Mouse (Mus musculus): ENCODE data around the gene Ammecr1. TPM values are rescaled to one million over a fixed set of nuclear protein-coding genes. Genes with fewer than 3 reads are reported as not detected.

The Ammecr1 gene
- polyA plus RNA-seq, 1 experiment from 2014 or later: 3.4 TPM

- 89% methylated on average over 7 of the region's 7 CpGs for WGBS (ENCODE audit: missing documents)
These were observed 80.6 kb downstream of the Ammecr1 start for GRCm38 (mm10) chrX:142885962-142886361.

GRCm38 (mm10) chrX:142883593-142883992 is 82.9 kb downstream of the Ammecr1 start:
- no peaks in the 10 kb centered on the region for H3K36me3 ChIP-seq (ENCODE audit: inconsistent target)
- no peak overlapping the region for H3K27ac ChIP-seq
- H3K79me2 ChIP-seq (ENCODE audit: inconsistent target): no peaks in the 10 kb centered on the region
- H3K4me3 ChIP-seq (ENCODE audit: inconsistent target): no peak overlapping the region
- WGBS (ENCODE audit: missing documents): 69% methylated on average over 4 of the region's 4 CpGs

More at GRCm38 (mm10) chrX:142885962-142886361, 80.6 kb downstream of the Ammecr1 start:
- H3K4me3 ChIP-seq (ENCODE audit: inconsistent target): no peak overlapping the region
- H3K27ac ChIP-seq: no peak overlapping the region
- no peaks in the 10 kb centered on the region for H3K79me2 ChIP-seq (ENCODE audit: inconsistent target)
- H3K36me3 ChIP-seq (ENCODE audit: inconsistent target): no peaks in the 10 kb centered on the region

DNA sequence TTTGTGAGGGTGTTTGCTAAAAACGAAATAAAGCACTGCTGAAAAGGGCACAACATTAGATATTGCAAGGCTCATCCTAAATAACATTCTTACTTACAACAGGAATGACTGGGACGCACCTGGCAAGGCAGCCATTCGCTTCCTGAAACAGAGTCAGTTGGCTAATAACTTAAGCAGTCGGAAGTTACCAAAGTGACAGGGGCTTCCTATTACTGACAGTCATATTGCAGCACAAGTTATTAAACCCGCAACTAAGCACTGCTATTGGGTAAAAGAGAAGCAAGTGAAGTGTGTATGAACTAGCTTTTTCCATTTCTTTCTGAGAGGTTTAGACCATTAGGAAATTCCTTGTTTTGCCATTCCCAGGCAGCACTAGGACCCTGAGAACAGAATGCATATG is 84.3 kb downstream of the Ammecr1 start:
- H3K4me3 ChIP-seq (ENCODE audit: inconsistent target): no peak overlapping the region
- WGBS (ENCODE audit: missing documents): 28% methylated on average over 5 of the region's 5 CpGs
- no peaks in the 10 kb centered on the region for H3K36me3 ChIP-seq (ENCODE audit: inconsistent target)
- no peak overlapping the region for H3K27ac ChIP-seq
- no peaks in the 10 kb centered on the region for H3K79me2 ChIP-seq (ENCODE audit: inconsistent target)

- no peaks in the 10 kb centered on the region for H3K36me3 ChIP-seq (ENCODE audit: inconsistent target)
- no peak overlapping the region for H3K4me3 ChIP-seq (ENCODE audit: inconsistent target)
- H3K27ac ChIP-seq: no peak overlapping the region
- 100% methylated on average over 2 of the region's 2 CpGs for WGBS (ENCODE audit: missing documents)
- H3K79me2 ChIP-seq (ENCODE audit: inconsistent target): no peaks in the 10 kb centered on the region
These were observed 96.7 kb downstream of the Ammecr1 start for GRCm38 (mm10) chrX:142869844-142870243.

DNA sequence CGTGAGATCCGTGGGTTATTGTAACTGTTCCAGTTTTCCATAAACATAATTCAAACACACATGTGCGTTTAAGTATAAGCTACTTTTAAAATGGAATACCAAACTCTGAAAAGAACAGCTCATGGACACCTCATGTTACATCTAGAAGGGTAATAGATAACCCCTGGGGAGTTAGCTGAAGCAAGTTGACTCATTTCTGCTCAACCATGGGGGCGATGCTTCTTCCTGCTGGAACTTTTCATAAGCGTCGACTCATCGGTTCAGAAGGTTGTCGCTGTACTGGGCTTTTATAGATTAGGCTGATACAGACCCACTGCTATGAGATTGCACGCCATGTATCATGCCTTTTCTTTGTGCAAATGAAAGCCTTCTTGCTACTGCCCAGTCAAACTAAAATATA is 118.5 kb downstream of the Ammecr1 start:
- 88% methylated on average over 3 of the region's 9 CpGs for WGBS (ENCODE audit: missing documents)
- Histone ChIP-seq H3K79me2 (ENCODE audit: inconsistent target) (no peaks in the 10 kb centered on the region), H3K27ac (no peak overlapping the region)

DNA sequence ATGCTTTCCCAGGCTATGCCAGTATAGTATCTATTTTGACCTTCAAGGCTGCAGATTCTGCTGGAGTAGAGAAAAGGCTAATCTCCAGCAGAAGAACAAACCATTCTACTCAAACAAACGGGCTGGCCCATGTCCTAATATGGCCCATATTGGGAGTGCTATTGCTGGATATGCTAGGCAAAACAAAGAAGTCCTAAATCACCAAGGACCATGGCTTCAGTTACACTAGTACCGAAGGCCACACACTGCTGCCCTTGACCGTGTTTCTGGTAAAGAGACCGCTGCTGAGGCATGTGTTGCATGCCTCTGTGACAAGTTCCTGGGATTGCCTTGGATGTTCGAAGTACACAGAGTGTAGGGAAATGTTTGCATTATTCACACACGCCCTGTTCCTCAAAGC is 120.3 kb downstream of the Ammecr1 start:
- Histone ChIP-seq H3K79me2 (ENCODE audit: inconsistent target) (no peaks in the 10 kb centered on the region), H3K36me3 (ENCODE audit: inconsistent target) (no peaks in the 10 kb centered on the region), H3K4me3 (ENCODE audit: inconsistent target) (no peak overlapping the region), H3K27ac (no peak overlapping the region)
- 91% methylated on average over 6 of the region's 6 CpGs for WGBS (ENCODE audit: missing documents)

More for the DNA sequence above, 118.5 kb downstream of the Ammecr1 start:
- H3K4me3 ChIP-seq (ENCODE audit: inconsistent target): no peak overlapping the region
- H3K36me3 ChIP-seq (ENCODE audit: inconsistent target): no peaks in the 10 kb centered on the region

GRCm38 (mm10) chrX:142841916-142842315 is 124.6 kb downstream of the Ammecr1 start:
- 88% methylated on average over 4 of the region's 4 CpGs for WGBS (ENCODE audit: missing documents)
- Histone ChIP-seq H3K36me3 (ENCODE audit: inconsistent target) (no peaks in the 10 kb centered on the region), H3K79me2 (ENCODE audit: inconsistent target) (no peaks in the 10 kb centered on the region), H3K27ac (no peak overlapping the region), H3K4me3 (ENCODE audit: inconsistent target) (no peak overlapping the region)

DNA sequence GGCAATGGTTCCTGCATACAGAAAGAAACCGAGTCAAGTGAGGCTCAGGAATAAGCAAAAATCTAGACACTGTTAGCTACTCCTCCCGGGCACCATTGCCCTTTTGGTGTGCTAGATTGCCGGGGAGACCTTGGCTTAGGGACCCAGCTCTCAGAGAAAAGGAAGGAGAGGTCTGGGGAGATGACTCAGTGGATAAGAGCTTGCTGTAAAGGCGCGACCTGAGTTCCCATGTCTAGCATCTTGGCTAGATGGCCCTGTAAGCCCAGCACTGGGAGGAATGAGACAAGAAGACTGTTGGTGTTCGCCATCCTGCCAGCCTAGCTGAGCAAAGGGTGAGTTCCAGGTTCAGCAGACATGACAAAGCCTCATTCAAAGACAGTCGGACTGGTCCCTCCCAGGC is 127.1 kb downstream of the Ammecr1 start:
- no peaks in the 10 kb centered on the region for H3K36me3 ChIP-seq (ENCODE audit: inconsistent target)
- H3K79me2 ChIP-seq (ENCODE audit: inconsistent target): no peaks in the 10 kb centered on the region
- H3K27ac ChIP-seq: no peak overlapping the region
- 89% methylated on average over 7 of the region's 7 CpGs for WGBS (ENCODE audit: missing documents)
- H3K4me3 ChIP-seq (ENCODE audit: inconsistent target): no peak overlapping the region

DNA sequence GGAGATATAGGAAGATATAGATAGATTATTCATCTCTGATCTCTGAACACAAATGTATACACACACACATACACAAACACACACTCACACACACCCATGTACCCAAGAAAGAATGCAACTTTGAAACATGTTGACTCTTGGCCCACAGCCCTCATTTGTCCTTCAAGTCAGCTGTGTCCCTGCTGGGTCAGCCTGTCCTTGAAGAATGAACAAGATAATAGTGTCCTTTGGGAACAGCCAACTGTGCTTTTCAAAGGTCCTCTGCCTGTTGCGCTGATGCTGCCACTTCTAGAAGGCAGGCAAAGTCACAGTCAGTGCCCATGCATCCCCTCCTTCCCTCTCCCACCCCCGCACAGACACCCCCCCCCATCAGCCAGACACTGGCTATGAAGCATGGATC is 127.7 kb downstream of the Ammecr1 start:
- Histone ChIP-seq H3K27ac (no peak overlapping the region), H3K36me3 (ENCODE audit: inconsistent target) (no peaks in the 10 kb centered on the region), H3K79me2 (ENCODE audit: inconsistent target) (no peaks in the 10 kb centered on the region), H3K4me3 (ENCODE audit: inconsistent target) (no peak overlapping the region)
- 83% methylated on average over 1 of the region's 2 CpGs for WGBS (ENCODE audit: missing documents)

- Histone ChIP-seq H3K79me2 (ENCODE audit: inconsistent target) (no peaks in the 10 kb centered on the region; the same call in 1 of the 2 replicates), H3K27ac (no peak overlapping the region), H3K36me3 (ENCODE audit: inconsistent target) (no peaks in the 10 kb centered on the region), H3K4me3 (ENCODE audit: inconsistent target) (no peak overlapping the region)
- WGBS (ENCODE audit: missing documents): 93% methylated on average over 3 of the region's 3 CpGs
These were observed 129.2 kb downstream of the Ammecr1 start for GRCm38 (mm10) chrX:142837316-142837715.

DNA sequence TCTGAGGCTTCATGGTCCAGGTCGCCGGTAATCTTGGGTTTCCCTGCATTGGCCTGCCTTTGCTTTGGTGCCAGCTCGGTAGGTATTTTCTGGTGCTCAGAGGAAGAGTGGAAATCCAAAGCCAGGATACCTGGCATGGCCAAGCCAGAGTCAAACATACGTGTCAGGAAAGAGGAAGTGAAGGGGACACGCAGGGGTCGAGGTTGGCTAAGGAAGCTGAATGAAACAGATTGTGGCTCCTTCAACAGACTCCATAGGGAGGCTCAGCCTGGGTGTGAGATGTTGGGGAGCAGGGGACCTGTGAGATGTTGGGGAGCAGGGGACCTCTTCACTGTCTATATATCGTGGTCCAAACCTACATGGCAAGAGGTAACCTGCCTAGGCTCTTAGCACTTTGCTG is 130.1 kb downstream of the Ammecr1 start:
- Histone ChIP-seq H3K36me3 (ENCODE audit: inconsistent target) (no peaks in the 10 kb centered on the region), H3K27ac (no peak overlapping the region), H3K4me3 (ENCODE audit: inconsistent target) (no peak overlapping the region), H3K79me2 (ENCODE audit: inconsistent target) (no peaks in the 10 kb centered on the region; the same call in 1 of the 2 replicates)
- 73% methylated on average over 7 of the region's 7 CpGs for WGBS (ENCODE audit: missing documents)

DNA sequence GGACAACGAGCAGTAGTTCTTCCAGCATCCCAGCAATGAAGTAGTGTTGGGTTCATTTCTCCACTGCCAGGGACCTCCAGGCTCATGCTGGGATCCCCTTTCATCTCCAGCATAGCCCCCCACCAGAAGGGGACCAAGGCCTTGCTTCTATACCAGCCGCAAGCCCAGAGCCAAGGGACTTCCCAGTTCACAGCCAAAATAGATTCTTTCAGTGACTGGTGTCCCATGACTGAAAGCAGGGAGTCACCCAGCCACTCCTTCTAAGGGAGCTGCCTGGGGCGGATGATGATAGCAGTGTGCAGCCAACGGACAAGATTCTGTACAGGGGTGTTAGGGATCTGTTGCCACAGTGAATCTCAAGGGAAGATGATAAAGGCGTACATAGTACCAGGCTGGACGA is 131.7 kb downstream of the Ammecr1 start:
- 100% methylated on average over 5 of the region's 6 CpGs for WGBS (ENCODE audit: missing documents)
- Histone ChIP-seq H3K4me3 (ENCODE audit: inconsistent target) (no peak overlapping the region), H3K27ac (no peak overlapping the region), H3K36me3 (ENCODE audit: inconsistent target) (no peaks in the 10 kb centered on the region), H3K79me2 (ENCODE audit: inconsistent target) (peaks cover 6% of the 10 kb centered on the region; the same call in 1 of the 2 replicates)

DNA sequence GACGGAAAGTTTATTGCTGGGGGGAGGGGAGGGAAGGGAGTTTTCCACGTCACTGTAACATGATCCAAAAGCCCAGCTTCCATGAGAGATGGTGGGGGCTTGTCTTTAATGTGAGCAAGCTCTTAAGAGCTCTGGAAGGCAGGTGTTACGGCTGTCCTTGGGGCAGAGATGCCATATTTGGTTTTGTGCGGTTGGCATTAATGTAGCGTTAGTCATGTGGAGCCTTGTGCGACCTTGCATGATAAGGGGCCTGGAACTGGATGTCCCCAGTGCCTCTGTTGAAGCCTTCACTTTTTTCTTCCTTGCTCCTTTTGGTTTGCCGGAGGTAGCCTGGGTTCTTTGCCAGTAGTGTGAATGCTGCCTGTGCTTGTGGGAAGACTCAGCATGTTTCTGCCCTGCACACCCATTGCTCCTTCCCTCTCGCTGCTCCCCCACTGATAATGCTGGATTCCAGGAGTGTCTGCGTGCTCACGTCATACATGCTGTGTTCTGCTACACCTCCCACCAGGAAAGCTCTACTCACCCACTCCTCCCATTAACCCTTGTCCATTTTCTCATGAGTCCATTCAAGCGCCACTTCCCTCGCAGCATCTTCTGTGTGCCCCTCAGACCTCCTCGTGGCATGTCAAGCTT is 133.2 kb downstream of the Ammecr1 start:
- Histone ChIP-seq H3K27ac (no peak overlapping the region), H3K79me2 (ENCODE audit: inconsistent target) (peaks cover 7% of the 10 kb centered on the region; the same call in 1 of the 2 replicates), H3K36me3 (ENCODE audit: inconsistent target) (no peaks in the 10 kb centered on the region), H3K4me3 (ENCODE audit: inconsistent target) (no peak overlapping the region)
- WGBS (ENCODE audit: missing documents): 93% methylated on average over 13 of the region's 13 CpGs

DNA sequence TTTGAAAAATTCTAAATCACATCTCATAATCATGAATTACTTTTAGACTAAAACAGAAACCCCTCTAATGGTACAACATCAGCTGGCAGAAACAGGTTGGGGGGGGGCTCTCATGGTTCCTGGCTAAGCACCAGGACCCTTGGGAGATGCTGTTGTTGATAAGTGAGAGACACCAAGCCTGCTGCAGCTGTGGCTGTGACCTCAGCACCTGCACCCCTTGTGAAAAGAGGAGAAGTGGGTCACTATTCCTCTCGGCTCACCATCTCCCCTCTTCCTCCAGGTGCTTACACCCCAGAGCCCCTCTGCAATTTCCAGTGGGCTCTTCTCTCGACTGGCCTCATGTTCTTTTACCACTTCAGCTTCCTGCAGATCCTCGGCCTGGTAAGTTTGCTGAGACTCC is 134.3 kb downstream of the Ammecr1 start:
- no peaks in the 10 kb centered on the region for H3K36me3 ChIP-seq (ENCODE audit: inconsistent target)
- no peak overlapping the region for H3K27ac ChIP-seq
- H3K4me3 ChIP-seq (ENCODE audit: inconsistent target): no peak overlapping the region
- 79% methylated on average over 3 of the region's 3 CpGs for WGBS (ENCODE audit: missing documents)
- peaks cover 7% of the 10 kb centered on the region; the same call in 1 of the 2 replicates for H3K79me2 ChIP-seq (ENCODE audit: inconsistent target)

GRCm38 (mm10) chrX:142830572-142830971 is 136.0 kb downstream of the Ammecr1 start:
- Histone ChIP-seq H3K36me3 (ENCODE audit: inconsistent target) (no peaks in the 10 kb centered on the region), H3K27ac (no peak overlapping the region), H3K4me3 (ENCODE audit: inconsistent target) (no peak overlapping the region), H3K79me2 (ENCODE audit: inconsistent target) (peaks cover 13% of the 10 kb centered on the region; the same call in 1 of the 2 replicates)
- WGBS (ENCODE audit: missing documents): 92% methylated on average over 6 of the region's 6 CpGs

Data from macrophage (primary cell).